Mouse (Mus musculus) megakaryocyte, embryonic 14.5 days (primary cell): Measurements from ENCODE around the gene Ecel1.

Source experiments
- FLI1 ChIP-seq: IDR thresholded peaks from 2 replicates; pipeline ENCODE4 v1.6.1; 2012; ENCODE audit warnings: low read length, inconsistent platforms, mixed read lengths
- GATA1 ChIP-seq: IDR thresholded peaks from 3 replicates; pipeline ENCODE4 v1.6.1; 2012; ENCODE audit warnings: mixed read lengths, low read length, inconsistent platforms, borderline replicate concordance

DNA sequence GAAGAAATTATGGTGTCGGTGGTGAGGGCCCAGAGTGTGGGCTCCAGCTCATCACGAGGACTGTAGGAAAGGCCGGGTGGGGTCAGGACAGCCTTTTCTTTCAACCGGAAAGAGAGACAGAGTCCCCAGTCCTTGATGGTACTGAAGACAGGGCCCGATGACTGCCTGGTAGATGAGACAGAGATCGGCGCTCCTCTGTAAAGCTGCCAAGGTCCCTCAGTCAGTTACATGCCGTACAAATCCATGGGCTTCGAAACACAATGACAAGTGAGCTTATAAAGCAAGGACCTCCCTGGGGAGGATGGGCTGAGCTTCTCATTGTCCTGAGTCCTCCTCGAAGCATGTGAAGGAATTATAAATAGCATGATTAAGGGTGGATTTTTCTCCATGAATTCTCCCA, 13.2 kb downstream of the Ecel1 start:
- TF ChIP-seq GATA1 (no peak), FLI1 (no peak)
